Mouse (Mus musculus): ENCODE results near the gene Pcp4l1. TPM values are rescaled to one million over a fixed set of nuclear protein-coding genes. Genes with fewer than 3 reads are reported as not detected.

Gene Pcp4l1
- polyA plus RNA-seq, 1 experiment: 5.1 TPM

DNA sequence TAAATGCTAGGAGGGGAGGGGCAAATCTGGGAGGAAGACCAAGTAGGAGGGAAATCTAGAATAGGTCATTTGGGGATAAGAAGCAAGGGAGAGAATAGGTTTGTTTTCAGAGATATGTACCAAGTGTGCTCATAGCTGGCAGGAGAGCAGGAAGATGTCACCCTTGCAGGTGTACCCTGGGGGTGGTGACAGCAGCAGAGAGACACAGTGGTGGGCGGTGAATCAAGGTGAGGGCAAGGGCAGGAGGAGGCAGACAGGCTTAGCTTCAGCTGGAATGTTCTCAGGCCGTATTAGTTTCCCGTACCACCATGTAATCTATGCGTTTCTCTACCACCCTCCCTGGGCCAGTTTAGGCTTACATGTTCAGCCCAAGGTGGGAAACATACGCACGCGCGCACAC, 23.3 kb downstream of the Pcp4l1 start:
- TF ChIP-seq CTCF (IDR thresholded peaks at IDR 0.05; ENCODE audit: control insufficient read depth, insufficient read depth, low read length): no peak
- TF ChIP-seq POLR2A (IDR thresholded peaks at IDR 0.05; ENCODE audit: borderline replicate concordance, control insufficient read depth, low read depth, low read length): no peak
- H3K4me1 ChIP-seq (ENCODE audit: control insufficient read depth, insufficient read depth, low read length): no peaks in the 10 kb centered on the region; the same call in 1 of the 2 replicates

DNA sequence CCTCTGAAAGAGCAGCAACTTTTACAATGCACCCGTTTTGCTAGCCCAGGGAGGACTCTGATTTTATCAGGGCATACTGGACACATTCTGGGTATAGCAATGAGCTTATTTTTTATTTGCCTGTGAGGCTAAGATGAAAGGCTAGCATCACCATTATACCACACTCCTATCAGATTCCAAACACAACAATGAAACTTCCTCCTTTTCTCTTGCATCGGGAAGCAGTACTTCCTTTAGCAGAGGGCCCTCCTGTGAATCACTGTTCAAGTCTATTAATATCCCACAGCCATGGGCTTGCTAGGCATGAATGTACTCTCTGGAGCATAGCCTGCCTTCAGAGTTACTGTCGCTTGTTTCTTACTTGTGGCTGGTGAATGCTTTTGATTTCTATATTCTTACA, 24.9 kb downstream of the Pcp4l1 start:
- no peak overlapping the region for H3K27ac ChIP-seq (ENCODE audit: control insufficient read depth, insufficient read depth, low read depth, low read length, poor library complexity)
- no peaks in the 10 kb centered on the region; the same call in 1 of the 2 replicates for H3K4me1 ChIP-seq (ENCODE audit: control insufficient read depth, insufficient read depth, low read length)
- no peak overlapping the region for H3K4me3 ChIP-seq (replicated peaks; ENCODE audit: control insufficient read depth, low read depth, low read length)
- TF ChIP-seq CTCF (IDR thresholded peaks at IDR 0.05; ENCODE audit: control insufficient read depth, insufficient read depth, low read length) (no peak), POLR2A (IDR thresholded peaks at IDR 0.05; ENCODE audit: borderline replicate concordance, control insufficient read depth, low read depth, low read length) (no peak)
- 5% methylated on average over 3 of the region's 3 CpGs for WGBS

More for the DNA sequence above, 23.3 kb downstream of the Pcp4l1 start:
- H3K27ac ChIP-seq (ENCODE audit: control insufficient read depth, insufficient read depth, low read depth, low read length, poor library complexity): no peak overlapping the region
- WGBS: 90% methylated on average over 8 of the region's 8 CpGs
- no peak overlapping the region for H3K4me3 ChIP-seq (replicated peaks; ENCODE audit: control insufficient read depth, low read depth, low read length)

DNA sequence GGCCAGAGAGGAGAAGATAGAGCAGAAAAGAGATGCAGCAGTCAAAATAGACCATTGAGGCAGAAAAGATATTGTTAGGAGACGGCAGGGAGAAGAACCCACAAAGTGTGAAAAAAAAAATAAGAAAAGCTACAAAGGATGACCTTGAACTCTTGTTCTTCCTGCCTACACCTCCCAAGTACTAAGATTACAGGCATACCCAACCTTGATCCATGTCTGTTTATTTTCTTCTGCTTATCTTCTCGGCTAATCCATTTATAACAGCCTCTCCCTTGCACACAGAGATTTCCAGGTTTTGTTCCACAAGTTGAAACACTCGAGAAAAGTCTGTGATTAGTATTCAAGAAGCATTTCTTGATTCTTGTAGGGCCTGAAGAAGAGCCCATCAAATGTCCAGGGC, 26.2 kb downstream of the Pcp4l1 start:
- WGBS: 69% methylated on average over 3 of the region's 3 CpGs
- TF ChIP-seq CTCF (IDR thresholded peaks at IDR 0.05; ENCODE audit: control insufficient read depth, insufficient read depth, low read length): no peak
- TF ChIP-seq POLR2A (IDR thresholded peaks at IDR 0.05; ENCODE audit: borderline replicate concordance, control insufficient read depth, low read depth, low read length): no peak
- Histone ChIP-seq H3K4me1 (ENCODE audit: control insufficient read depth, insufficient read depth, low read length) (no peaks in the 10 kb centered on the region; the same call in 1 of the 2 replicates), H3K27ac (ENCODE audit: control insufficient read depth, insufficient read depth, low read depth, low read length, poor library complexity) (no peak overlapping the region), H3K4me3 (replicated peaks; ENCODE audit: control insufficient read depth, low read depth, low read length) (no peak overlapping the region)

DNA sequence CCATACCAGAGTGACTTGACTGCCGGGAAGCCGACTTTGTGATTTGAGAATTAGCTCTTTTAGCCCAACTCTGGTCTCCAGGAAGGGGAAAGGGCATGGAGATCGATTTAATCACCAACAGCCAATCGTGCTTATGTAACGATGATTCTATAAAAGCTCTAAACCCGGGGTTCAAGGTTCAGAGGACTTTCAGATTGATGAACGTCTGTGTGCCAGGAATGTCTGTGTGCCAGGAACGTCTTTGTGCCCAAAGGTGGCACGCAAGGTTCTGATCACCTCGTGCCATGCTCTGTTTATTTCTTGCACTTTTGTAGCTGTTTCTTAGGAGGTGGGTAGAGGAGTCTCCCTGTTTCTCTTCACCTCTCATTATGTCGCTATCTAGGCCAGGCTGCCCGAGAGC, 27.2 kb downstream of the Pcp4l1 start:
- Histone ChIP-seq H3K27ac (ENCODE audit: control insufficient read depth, insufficient read depth, low read depth, low read length, poor library complexity) (no peak overlapping the region), H3K4me3 (replicated peaks; ENCODE audit: control insufficient read depth, low read depth, low read length) (no peak overlapping the region), H3K4me1 (ENCODE audit: control insufficient read depth, insufficient read depth, low read length) (no peaks in the 10 kb centered on the region; the same call in 1 of the 2 replicates)
- 76% methylated on average over 12 of the region's 12 CpGs for WGBS
- no peak for TF ChIP-seq POLR2A (IDR thresholded peaks at IDR 0.05; ENCODE audit: borderline replicate concordance, control insufficient read depth, low read depth, low read length)
- no peak for TF ChIP-seq CTCF (IDR thresholded peaks at IDR 0.05; ENCODE audit: control insufficient read depth, insufficient read depth, low read length)

DNA sequence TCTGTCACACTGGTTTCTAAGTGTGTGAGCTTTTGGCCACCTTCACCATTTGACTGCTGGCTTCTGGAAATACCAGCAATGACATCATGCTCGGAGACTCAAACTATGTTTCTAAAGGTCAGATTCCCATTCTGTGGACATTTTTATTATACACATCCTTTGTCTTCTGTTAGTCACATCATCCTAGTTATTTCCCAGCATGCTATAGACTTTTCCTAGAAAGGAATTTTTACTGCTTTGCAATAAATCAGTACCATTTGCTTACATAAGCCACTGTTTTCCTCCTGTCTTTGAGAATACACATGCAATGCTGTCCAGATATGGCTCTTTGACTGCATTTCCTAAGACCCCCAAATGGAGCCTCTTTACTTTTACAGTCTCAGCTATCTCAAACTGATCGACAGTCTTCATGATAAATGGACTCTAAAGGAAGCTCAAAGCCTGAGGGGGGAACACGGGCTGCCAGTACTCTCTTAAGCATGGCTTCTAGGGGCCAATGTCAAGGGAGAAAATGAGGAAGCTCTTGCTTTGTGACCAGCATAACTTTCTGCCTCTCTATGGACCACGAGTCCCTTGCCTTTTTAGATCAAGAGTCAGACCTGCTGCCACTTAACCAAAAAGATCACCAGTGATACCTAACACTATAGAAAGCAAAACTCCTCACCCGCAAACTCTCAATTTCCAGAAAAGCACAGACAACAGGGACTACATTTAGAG, 30.3 kb downstream of the Pcp4l1 start:
- 34% methylated on average over 5 of the region's 5 CpGs for WGBS
- Histone ChIP-seq H3K27ac (ENCODE audit: control insufficient read depth, insufficient read depth, low read depth, low read length, poor library complexity) (no peak overlapping the region), H3K4me1 (ENCODE audit: control insufficient read depth, insufficient read depth, low read length) (no peaks in the 10 kb centered on the region), H3K4me3 (replicated peaks; ENCODE audit: control insufficient read depth, low read depth, low read length) (no peak overlapping the region)
- TF ChIP-seq POLR2A (IDR thresholded peaks at IDR 0.05; ENCODE audit: borderline replicate concordance, control insufficient read depth, low read depth, low read length): no peak
- no peak for TF ChIP-seq CTCF (IDR thresholded peaks at IDR 0.05; ENCODE audit: control insufficient read depth, insufficient read depth, low read length)

DNA sequence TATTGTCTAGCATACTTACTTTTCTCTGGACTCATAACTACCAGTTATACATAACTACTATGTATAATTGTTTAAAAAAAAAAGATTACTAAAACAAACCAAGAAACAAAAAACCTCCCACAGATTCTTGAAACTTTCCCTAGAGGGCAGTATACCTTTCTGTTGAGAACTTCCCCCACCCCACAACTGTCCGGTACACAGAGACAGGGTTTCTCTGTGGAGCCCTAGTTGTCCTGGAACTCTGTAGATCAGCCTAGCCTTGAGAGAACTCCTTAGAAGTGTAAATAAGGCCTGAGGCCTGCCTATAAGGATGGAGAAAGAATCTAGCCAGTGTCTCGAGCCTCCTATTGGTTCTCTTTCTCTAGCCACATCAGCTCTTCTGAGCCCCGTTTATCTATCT, 31.8 kb downstream of the Pcp4l1 start:
- Histone ChIP-seq H3K4me1 (ENCODE audit: control insufficient read depth, insufficient read depth, low read length) (no peaks in the 10 kb centered on the region), H3K27ac (ENCODE audit: control insufficient read depth, insufficient read depth, low read depth, low read length, poor library complexity) (no peak overlapping the region), H3K4me3 (replicated peaks; ENCODE audit: control insufficient read depth, low read depth, low read length) (no peak overlapping the region)
- WGBS: 37% methylated on average over 3 of the region's 3 CpGs
- TF ChIP-seq CTCF (IDR thresholded peaks at IDR 0.05; ENCODE audit: control insufficient read depth, insufficient read depth, low read length) (no peak), POLR2A (IDR thresholded peaks at IDR 0.05; ENCODE audit: borderline replicate concordance, control insufficient read depth, low read depth, low read length) (no peak)

DNA sequence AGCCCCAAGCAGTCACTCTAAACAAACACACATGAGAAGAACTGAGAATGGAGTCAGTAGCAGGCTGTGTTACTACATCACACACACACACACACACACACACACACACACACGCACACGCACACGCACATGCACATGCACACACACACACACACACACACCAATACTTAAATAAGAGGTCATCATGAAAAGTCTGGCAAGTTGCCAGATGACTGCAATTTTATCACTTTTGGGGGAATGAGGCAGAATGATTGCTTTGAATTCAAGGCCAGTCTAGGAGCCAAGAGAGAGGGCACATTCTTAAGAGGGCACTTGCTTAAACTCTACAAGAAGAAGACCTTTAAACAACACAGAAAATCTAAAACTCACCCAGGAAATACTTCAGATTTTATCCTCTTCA, 33.5 kb downstream of the Pcp4l1 start:
- TF ChIP-seq POLR2A (IDR thresholded peaks at IDR 0.05; ENCODE audit: borderline replicate concordance, control insufficient read depth, low read depth, low read length) (no peak), CTCF (IDR thresholded peaks at IDR 0.05; ENCODE audit: control insufficient read depth, insufficient read depth, low read length) (no peak)
- WGBS: 97% methylated on average over 3 of the region's 3 CpGs

DNA sequence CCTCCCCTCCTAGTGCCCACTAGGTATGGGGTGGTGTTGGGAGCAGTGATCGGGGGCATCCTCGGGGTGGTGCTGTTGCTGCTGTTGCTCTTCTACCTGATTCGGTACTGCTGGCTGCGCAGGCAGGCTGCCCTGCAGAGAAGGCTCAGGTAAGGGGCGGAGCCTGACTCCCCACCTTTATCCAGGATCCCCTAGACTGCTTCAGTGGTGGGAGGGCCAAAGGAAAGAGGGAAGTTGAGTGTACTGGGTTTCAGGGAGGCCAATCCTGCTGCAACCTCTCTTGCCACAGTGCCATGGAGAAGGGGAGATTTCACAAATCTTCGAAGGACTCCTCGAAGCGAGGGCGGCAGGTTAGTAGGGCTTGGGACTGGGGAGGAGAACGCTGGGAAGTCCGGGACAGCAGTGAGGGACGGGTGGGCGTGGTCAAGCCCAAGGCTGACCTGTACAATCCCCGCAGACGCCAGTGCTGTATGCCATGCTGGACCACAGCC, 36.5 kb downstream of the Pcp4l1 start:
- TF ChIP-seq CTCF (IDR thresholded peaks at IDR 0.05; ENCODE audit: control insufficient read depth, insufficient read depth, low read length) (peak; percentile 2; the same call in 1 of the 2 replicates), POLR2A (IDR thresholded peaks at IDR 0.05; ENCODE audit: borderline replicate concordance, control insufficient read depth, low read depth, low read length) (no peak)
- no peak overlapping the region for H3K27ac ChIP-seq (ENCODE audit: control insufficient read depth, insufficient read depth, low read depth, low read length, poor library complexity)
- peaks cover 3% of the 10 kb centered on the region for H3K4me1 ChIP-seq (ENCODE audit: control insufficient read depth, insufficient read depth, low read length)
- no peak overlapping the region for H3K4me3 ChIP-seq (replicated peaks; ENCODE audit: control insufficient read depth, low read depth, low read length)
- WGBS: 9% methylated on average over 15 of the region's 15 CpGs

More for the DNA sequence above, 33.5 kb downstream of the Pcp4l1 start:
- Histone ChIP-seq H3K4me3 (replicated peaks; ENCODE audit: control insufficient read depth, low read depth, low read length) (no peak overlapping the region), H3K4me1 (ENCODE audit: control insufficient read depth, insufficient read depth, low read length) (no peaks in the 10 kb centered on the region), H3K27ac (ENCODE audit: control insufficient read depth, insufficient read depth, low read depth, low read length, poor library complexity) (no peak overlapping the region)
